Mouse (Mus musculus) liver, postnatal 0 days (tissue): ENCODE data around the gene Dnm1. TPM values are rescaled to one million over a fixed set of nuclear protein-coding genes. Genes with fewer than 3 reads are reported as not detected.
"Not testable (repeated sequence)": the region's sequence is repeated elsewhere in the genome, so short reads cannot be mapped to it uniquely, and the experiment has no call there.

ENCODE experiments used
- ATAC-seq: fragments of 200-750 bp; cut with Nextera tagmentation; 2 replicates; pipeline ENCODE4 v1.8.0; 2017; ENCODE audit warnings: mild to moderate bottlenecking, moderate library complexity
- DNase-seq: peaks from one replicate; pipeline ENCODE4 v3.0.0-alpha.2; 2016
- H3K27ac ChIP-seq: fragments of 300-500 bp; sonication (generic); 2 replicates; pipeline ENCODE4 v1.5.1; 2014; ENCODE audit warnings: antibody characterized with exemption, moderate library complexity, mild to moderate bottlenecking, low read depth
- H3K27me3 ChIP-seq: fragments of 300-500 bp; sonication (generic); 2 replicates; pipeline ENCODE4 v1.6.1; 2014; ENCODE audit warnings: low read length, control low read depth, mixed read lengths; ENCODE audit not compliant: insufficient read depth
- H3K36me3 ChIP-seq: fragments of 300-500 bp; sonication (generic); replicated peaks from 2 replicates; pipeline ENCODE4 v1.6.1; 2014; ENCODE audit warnings: mild to moderate bottlenecking, control low read depth, low read length, moderate library complexity, mixed read lengths; ENCODE audit not compliant: insufficient read depth
- H3K4me1 ChIP-seq: fragments of 300-500 bp; sonication (generic); 2 replicates; pipeline ENCODE4 v1.6.1; 2014; ENCODE audit warnings: antibody characterized with exemption, mild to moderate bottlenecking, control low read depth; ENCODE audit not compliant: insufficient read depth
- H3K4me2 ChIP-seq: fragments of 300-500 bp; sonication (generic); 2 replicates; pipeline ENCODE4 v1.6.1; 2014; ENCODE audit warnings: low read depth, mild to moderate bottlenecking, low read length, moderate library complexity, mixed read lengths
- H3K4me3 ChIP-seq: fragments of 300-500 bp; sonication (generic); 2 replicates; pipeline ENCODE4 v1.5.1; 2014; ENCODE audit warnings: low read depth, low read length
- H3K9ac ChIP-seq: fragments of 300-500 bp; sonication (generic); replicated peaks from 2 replicates; pipeline ENCODE4 v1.6.1; 2014; ENCODE audit warnings: mild to moderate bottlenecking, moderate library complexity
- H3K9me3 ChIP-seq: fragments of 300-500 bp; sonication (generic); 2 replicates; pipeline ENCODE4 v1.6.1; 2016; ENCODE audit warnings: mild to moderate bottlenecking, control low read depth, low read length, mixed read lengths
- CTCF ChIP-seq: sonication (generic); IDR thresholded peaks from 2 replicates; pipeline ENCODE4 v1.5.1; 2016; ENCODE audit warnings: antibody characterized with exemption, low read depth
- EP300 ChIP-seq: IDR thresholded peaks from 2 replicates; pipeline ENCODE4 v1.6.1; 2016; ENCODE audit warnings: antibody characterized with exemption, low read depth, mild to moderate bottlenecking
- WGBS: fragments of 180-500 bp; shearing (Covaris S2); extraction: QIAGEN DNeasy Blood & Tissue Kit; methylation state at CpG from one replicate; pipeline ENCODE4 v1.1.7; 2014; ENCODE audit not compliant: insufficient replicate concordance; 5-methylcytosine and 5-hydroxymethylcytosine counted together
- polyA plus RNA-seq: library from polyadenylated mRNA; unstranded; fragments of >200 nt; fragmentation: Nextera tagmentation; extraction: Ambion mirVana; gene quantifications from 2 replicates; pipeline ENCODE4 v1.2.1, GENCODE M21; 2015

Dnm1 gene
- polyA plus RNA-seq, 1 experiment from 2014 or later: 0.25 TPM

- no peak overlapping the region for H3K27ac ChIP-seq
- H3K9ac ChIP-seq: no peak overlapping the region
- peaks cover 53% of the 10 kb centered on the region for H3K36me3 ChIP-seq
- no peak overlapping the region for H3K4me3 ChIP-seq
- peaks cover 4% of the 10 kb centered on the region for H3K27me3 ChIP-seq
- H3K4me2 ChIP-seq: no peak overlapping the region
- ATAC-seq: no peak
- 81% methylated on average over 6 of the region's 6 CpGs for WGBS
- no peak for DNase-seq
- H3K9me3 ChIP-seq: no peaks in the 10 kb centered on the region
- TF ChIP-seq CTCF (no peak), EP300 (no peak)
- peaks cover 11% of the 10 kb centered on the region for H3K4me1 ChIP-seq
These were observed 45.8 kb downstream of the Dnm1 start for GRCm38 (mm10) chr2:32307247-32307798.

- ATAC-seq (no peak), DNase-seq (no peak)
- no peaks in the 10 kb centered on the region for H3K9me3 ChIP-seq
- 86% methylated on average over 9 of the region's 9 CpGs for WGBS
- no peak overlapping the region for H3K27ac ChIP-seq
- H3K36me3 ChIP-seq: peaks cover 64% of the 10 kb centered on the region
- no peak overlapping the region for H3K4me2 ChIP-seq
- H3K4me1 ChIP-seq: peaks cover 2% of the 10 kb centered on the region; the same call in 1 of the 2 replicates
- H3K4me3 ChIP-seq: no peak overlapping the region
- no peak overlapping the region for H3K9ac ChIP-seq
- TF ChIP-seq EP300 (no peak), CTCF (no peak)
- H3K27me3 ChIP-seq: no peaks in the 10 kb centered on the region
These were observed 47.0 kb downstream of the Dnm1 start for GRCm38 (mm10) chr2:32306176-32306575.

GRCm38 (mm10) chr2:32305668-32306067 is 47.5 kb downstream of the Dnm1 start:
- ATAC-seq (no peak), DNase-seq (no peak)
- H3K4me1 ChIP-seq: no peaks in the 10 kb centered on the region
- H3K36me3 ChIP-seq: peaks cover 66% of the 10 kb centered on the region
- no peak overlapping the region for H3K4me2 ChIP-seq
- no peak overlapping the region for H3K9ac ChIP-seq
- WGBS: 88% methylated on average over 5 of the region's 5 CpGs
- H3K27me3 ChIP-seq: no peaks in the 10 kb centered on the region
- H3K9me3 ChIP-seq: no peaks in the 10 kb centered on the region
- no peak for TF ChIP-seq CTCF
- no peak for TF ChIP-seq EP300
- no peak overlapping the region for H3K4me3 ChIP-seq
- no peak overlapping the region for H3K27ac ChIP-seq

- ATAC-seq: no peak; the same call in 1 of the 2 replicates
- DNase-seq: peak; percentile 65
- TF ChIP-seq CTCF (peak; percentile 76), EP300 (no peak)
- Histone ChIP-seq H3K27me3 (no peaks in the 10 kb centered on the region), H3K4me1 (no peaks in the 10 kb centered on the region), H3K4me2 (no peak overlapping the region), H3K36me3 (peaks cover 77% of the 10 kb centered on the region), H3K9ac (no peak overlapping the region), H3K4me3 (no peak overlapping the region), H3K27ac (no peak overlapping the region), H3K9me3 (no peaks in the 10 kb centered on the region)
- 66% methylated on average over 8 of the region's 8 CpGs for WGBS
These were observed 48.8 kb downstream of the Dnm1 start for GRCm38 (mm10) chr2:32304145-32304832.

- peaks cover 82% of the 10 kb centered on the region for H3K36me3 ChIP-seq
- no peak for ATAC-seq
These were observed 50.2 kb downstream of the Dnm1 start for GRCm38 (mm10) chr2:32302952-32303351.

GRCm38 (mm10) chr2:32299469-32299868 is 53.7 kb downstream of the Dnm1 start:
- Histone ChIP-seq H3K9me3 (no peaks in the 10 kb centered on the region), H3K9ac (no peak overlapping the region), H3K4me2 (no peak overlapping the region), H3K27ac (no peak overlapping the region), H3K4me3 (no peak overlapping the region), H3K27me3 (no peaks in the 10 kb centered on the region), H3K4me1 (no peaks in the 10 kb centered on the region), H3K36me3 (peaks cover 73% of the 10 kb centered on the region)
- DNase-seq: no peak
- ATAC-seq: no peak
- TF ChIP-seq EP300: no peak
- no peak for TF ChIP-seq CTCF
- WGBS: 81% methylated on average over 4 of the region's 4 CpGs

More at GRCm38 (mm10) chr2:32302952-32303351, 50.2 kb downstream of the Dnm1 start:
- Histone ChIP-seq H3K27me3 (no peaks in the 10 kb centered on the region), H3K9ac (no peak overlapping the region), H3K4me2 (no peak overlapping the region), H3K27ac (no peak overlapping the region), H3K4me1 (no peaks in the 10 kb centered on the region), H3K4me3 (no peak overlapping the region), H3K9me3 (no peaks in the 10 kb centered on the region)
- WGBS: 87% methylated on average over 9 of the region's 10 CpGs
- no peak for DNase-seq
- TF ChIP-seq CTCF (peak; percentile 46), EP300 (no peak)

GRCm38 (mm10) chr2:32295842-32296241 is 57.3 kb downstream of the Dnm1 start:
- H3K4me1 ChIP-seq, H3K9me3 ChIP-seq, H3K4me2 ChIP-seq, DNase-seq, H3K4me3 ChIP-seq, H3K27ac ChIP-seq, H3K9ac ChIP-seq, ATAC-seq, H3K27me3 ChIP-seq: not testable (repeated sequence)
- peaks cover 49% of the 10 kb centered on the region for H3K36me3 ChIP-seq
- WGBS: 67% methylated on average over 2 of the region's 2 CpGs
